Mouse (Mus musculus) kidney, adult 9 months (tissue): ENCODE data around the gene Parg.

Experiments used
- DNase-seq: peaks from one replicate; pipeline ENCODE4 v3.0.0; 2022

Parg gene

GRCm38 (mm10) chr14:32321732-32322685 is 120.3 kb downstream of the Parg start, which contains the start of gene Ogdhl:
Ogdhl (plus strand) TSS chr14:32322019.
- peak; percentile 47 for DNase-seq

- DNase-seq = no peak
These were observed 121.5 kb downstream of the Parg start for GRCm38 (mm10) chr14:32323221-32323620.

- DNase-seq = no peak
These were observed 125.6 kb downstream of the Parg start for GRCm38 (mm10) chr14:32327366-32327765.

GRCm38 (mm10) chr14:32332515-32333445 is 131.0 kb downstream of the Parg start:
- no peak for DNase-seq

GRCm38 (mm10) chr14:32336021-32336420 is 134.3 kb downstream of the Parg start:
- DNase-seq = no peak

GRCm38 (mm10) chr14:32336547-32336946 is 134.8 kb downstream of the Parg start:
- no peak for DNase-seq

GRCm38 (mm10) chr14:32341823-32342222 is 140.1 kb downstream of the Parg start:
- DNase-seq = no peak

GRCm38 (mm10) chr14:32344176-32344575 is 142.4 kb downstream of the Parg start:
- DNase-seq = no peak

- DNase-seq = no peak
These were observed 142.9 kb downstream of the Parg start for GRCm38 (mm10) chr14:32344694-32345093.
